Mouse (Mus musculus) liver, embryonic 14.5 days (tissue): ENCODE results near the gene Herc2.

Experiments used
- CTCF ChIP-seq: IDR thresholded peaks from 2 replicates; pipeline ENCODE4 v1.5.1; 2016; ENCODE audit warnings: antibody characterized with exemption, low read depth, control low read depth
- EP300 ChIP-seq: IDR thresholded peaks from 2 replicates; pipeline ENCODE4 v1.6.1; 2016; ENCODE audit warnings: antibody characterized with exemption, low read depth

GRCm38 (mm10) chr7:56202843-56203242 is 152.8 kb downstream of the Herc2 start:
- TF ChIP-seq CTCF (no peak), EP300 (no peak)
